Mouse (Mus musculus) midbrain, embryonic 14.5 days (tissue): Measurements from ENCODE around the gene Fut7. TPM values are rescaled to one million over a fixed set of nuclear protein-coding genes. Genes with fewer than 3 reads are reported as not detected.

Source experiments
- ATAC-seq: fragments of 200-750 bp; cut with Nextera tagmentation; 2 replicates; pipeline ENCODE4 v1.8.0; 2017; ENCODE audit warnings: moderate number of reproducible peaks, moderate library complexity; ENCODE audit not compliant: low FRiP score, low TSS enrichment
- DNase-seq: peaks from one replicate; pipeline ENCODE4 v3.0.0-alpha.2; 2015
- H3K27ac ChIP-seq: fragments of 300-500 bp; sonication (generic); replicated peaks from 2 replicates; pipeline ENCODE4 v1.5.1; 2014; ENCODE audit warnings: mild to moderate bottlenecking, low read depth, low read length, moderate library complexity
- H3K27me3 ChIP-seq: fragments of 300-500 bp; sonication (generic); 2 replicates; pipeline ENCODE4 v1.6.1; 2014; ENCODE audit warnings: low read length, control low read depth, mixed read lengths; ENCODE audit not compliant: control insufficient read depth, insufficient read depth
- H3K36me3 ChIP-seq: fragments of 300-500 bp; sonication (generic); 2 replicates; pipeline ENCODE4 v1.6.1; 2014; ENCODE audit warnings: low read length, control low read depth; ENCODE audit not compliant: control insufficient read depth, insufficient read depth
- H3K4me1 ChIP-seq: fragments of 300-500 bp; sonication (generic); 2 replicates; pipeline ENCODE4 v1.6.1; 2014; ENCODE audit warnings: mild to moderate bottlenecking, antibody characterized with exemption, low read length, control low read depth; ENCODE audit not compliant: control insufficient read depth, insufficient read depth
- H3K4me2 ChIP-seq: fragments of 300-500 bp; sonication (generic); 2 replicates; pipeline ENCODE4 v1.6.1; 2014; ENCODE audit warnings: mild to moderate bottlenecking, low read length, moderate library complexity
- H3K4me3 ChIP-seq: fragments of 300-500 bp; sonication (generic); replicated peaks from 2 replicates; pipeline ENCODE4 v1.5.1; 2014; ENCODE audit warnings: low read depth, low read length
- H3K9ac ChIP-seq: fragments of 300-500 bp; sonication (generic); replicated peaks from 2 replicates; pipeline ENCODE4 v1.6.1; 2014; ENCODE audit warnings: mild to moderate bottlenecking, low read length, moderate library complexity
- H3K9me3 ChIP-seq: fragments of 300-500 bp; sonication (generic); 2 replicates; pipeline ENCODE4 v1.6.1; 2016; ENCODE audit warnings: low read length, control low read depth, mixed read lengths; ENCODE audit not compliant: control insufficient read depth
- WGBS: fragments of 180-500 bp; shearing (Covaris S2); extraction: QIAGEN DNeasy Blood & Tissue Kit; methylation state at CpG from one replicate; pipeline ENCODE4 v1.1.7; 2014; 5-methylcytosine and 5-hydroxymethylcytosine counted together
- polyA plus RNA-seq: library from polyadenylated mRNA; unstranded; fragments of >200 nt; fragmentation: Nextera tagmentation; extraction: Ambion mirVana; gene quantifications from 2 replicates; pipeline ENCODE4 v1.2.1, GENCODE M21; 2014

Gene Fut7
- polyA plus RNA-seq, 1 experiment from 2014 or later = 0.17 TPM

- ATAC-seq = no peak
- WGBS = 68% methylated on average over 1 of the region's 1 CpGs
- peaks cover 5% of the 10 kb centered on the region; the same call in 1 of the 2 replicates for H3K4me1 ChIP-seq
- H3K36me3 ChIP-seq = no peaks in the 10 kb centered on the region
- no peak overlapping the region for H3K4me2 ChIP-seq
- H3K9ac ChIP-seq = no peak overlapping the region
- peaks cover 61% of the 10 kb centered on the region for H3K27me3 ChIP-seq
- no peaks in the 10 kb centered on the region for H3K9me3 ChIP-seq
- H3K27ac ChIP-seq = no peak overlapping the region
- H3K4me3 ChIP-seq = no peak overlapping the region
- DNase-seq = no peak
Observed at GRCm38 (mm10) chr2:25397010-25397409, 26.1 kb upstream of the Fut7 start.

- no peak overlapping the region for H3K9ac ChIP-seq
- WGBS = 95% methylated on average over 7 of the region's 7 CpGs
- H3K36me3 ChIP-seq = no peaks in the 10 kb centered on the region
- peaks cover 5% of the 10 kb centered on the region; the same call in 1 of the 2 replicates for H3K4me1 ChIP-seq
- H3K27ac ChIP-seq = no peak overlapping the region
- H3K9me3 ChIP-seq = no peaks in the 10 kb centered on the region
- ATAC-seq (no peak), DNase-seq (no peak)
- no peak overlapping the region for H3K4me2 ChIP-seq
- no peak overlapping the region for H3K4me3 ChIP-seq
- H3K27me3 ChIP-seq = peaks cover 61% of the 10 kb centered on the region
Observed at GRCm38 (mm10) chr2:25398065-25398464, 25.0 kb upstream of the Fut7 start.

GRCm38 (mm10) chr2:25399051-25399450 is 24.0 kb upstream of the Fut7 start, which contains the start of gene Npdc1:
Gene Npdc1 (plus strand): TSS chr2:25399351.
- WGBS = 63% methylated on average over 8 of the region's 8 CpGs
- ATAC-seq = no peak
- no peak within 1 kb of the TSS; the same call in 1 of the 2 replicates for H3K4me2 ChIP-seq
- no peaks in the 10 kb centered on the region for H3K36me3 ChIP-seq
- no peak within 1 kb of the TSS for H3K27ac ChIP-seq
- H3K4me1 ChIP-seq = peaks cover 9% of the 10 kb centered on the region
- H3K9me3 ChIP-seq = no peaks in the 10 kb centered on the region
- H3K4me3 ChIP-seq = peak within 1 kb of the TSS; percentile 24; the same call in 1 of the 2 replicates
- H3K9ac ChIP-seq = no peak within 1 kb of the TSS
- no peak for DNase-seq
- H3K27me3 ChIP-seq = peaks cover 61% of the 10 kb centered on the region

GRCm38 (mm10) chr2:25400291-25400690 is 22.8 kb upstream of the Fut7 start:
- H3K9ac ChIP-seq = no peak overlapping the region; the same call in 1 of the 2 replicates
- ATAC-seq (no peak), DNase-seq (no peak)
- no peaks in the 10 kb centered on the region for H3K9me3 ChIP-seq
- peak overlapping the region; percentile 24 for H3K4me3 ChIP-seq
- H3K4me1 ChIP-seq = peaks cover 17% of the 10 kb centered on the region
- H3K27ac ChIP-seq = no peak overlapping the region
- H3K4me2 ChIP-seq = peak overlapping the region; percentile 56
- 21% methylated on average over 16 of the region's 16 CpGs for WGBS
- no peaks in the 10 kb centered on the region for H3K36me3 ChIP-seq
- H3K27me3 ChIP-seq = peaks cover 50% of the 10 kb centered on the region

- no peak overlapping the region for H3K27ac ChIP-seq
- DNase-seq (peak; percentile 79), ATAC-seq (no peak)
- H3K4me1 ChIP-seq = peaks cover 20% of the 10 kb centered on the region
- H3K36me3 ChIP-seq = no peaks in the 10 kb centered on the region
- peaks cover 45% of the 10 kb centered on the region for H3K27me3 ChIP-seq
- H3K9me3 ChIP-seq = no peaks in the 10 kb centered on the region
- H3K4me3 ChIP-seq = peak overlapping the region; percentile 24
- H3K4me2 ChIP-seq = peak overlapping the region; percentile 56
- WGBS = 3% methylated on average over 17 of the region's 17 CpGs
- no peak overlapping the region; the same call in 1 of the 2 replicates for H3K9ac ChIP-seq
Observed at GRCm38 (mm10) chr2:25400764-25401163, 22.3 kb upstream of the Fut7 start.

- H3K4me1 ChIP-seq = peaks cover 26% of the 10 kb centered on the region
- under 1% methylated on average over 13 of the region's 13 CpGs for WGBS
Observed at GRCm38 (mm10) chr2:25402377-25402971, 20.6 kb upstream of the Fut7 start.

GRCm38 (mm10) chr2:25402972-25403601 is 20.0 kb upstream of the Fut7 start:
- WGBS = under 1% methylated on average over 49 of the region's 54 CpGs
- Histone ChIP-seq H3K9me3 (no peaks in the 10 kb centered on the region), H3K4me2 (peak overlapping the region; percentile 72), H3K36me3 (peaks cover 19% of the 10 kb centered on the region), H3K4me1 (peaks cover 26% of the 10 kb centered on the region), H3K9ac (peak overlapping the region; percentile 99), H3K27me3 (peaks cover 27% of the 10 kb centered on the region), H3K27ac (peak overlapping the region; percentile 93), H3K4me3 (peak overlapping the region; percentile 98)
- ATAC-seq (peak; percentile 85), DNase-seq (peak; percentile 92)

More at GRCm38 (mm10) chr2:25402377-25402971, 20.6 kb upstream of the Fut7 start:
- H3K36me3 ChIP-seq = peaks cover 13% of the 10 kb centered on the region
- H3K27me3 ChIP-seq = peaks cover 28% of the 10 kb centered on the region
- no peaks in the 10 kb centered on the region for H3K9me3 ChIP-seq
- ATAC-seq = peak; percentile 48
- peak; percentile 94 for DNase-seq
- H3K9ac ChIP-seq = peak overlapping the region; percentile 99
- peak overlapping the region; percentile 98 for H3K4me3 ChIP-seq
- peak overlapping the region; percentile 93 for H3K27ac ChIP-seq
- peak overlapping the region; percentile 72 for H3K4me2 ChIP-seq

GRCm38 (mm10) chr2:25403994-25404393 is 19.1 kb upstream of the Fut7 start:
- DNase-seq (no peak), ATAC-seq (no peak)
- peaks cover 26% of the 10 kb centered on the region for H3K4me1 ChIP-seq
- no peaks in the 10 kb centered on the region for H3K9me3 ChIP-seq
- H3K27me3 ChIP-seq = peaks cover 18% of the 10 kb centered on the region
- H3K27ac ChIP-seq = peak overlapping the region; percentile 93; the same call in 1 of the 2 replicates
- H3K9ac ChIP-seq = peak overlapping the region; percentile 99
- peak overlapping the region; percentile 98 for H3K4me3 ChIP-seq
- peak overlapping the region; percentile 72 for H3K4me2 ChIP-seq
- H3K36me3 ChIP-seq = peaks cover 28% of the 10 kb centered on the region
- WGBS = 82% methylated on average over 4 of the region's 4 CpGs
